Mouse (Mus musculus) midbrain, embryonic 14.5 days (tissue): Measurements from ENCODE around the gene Nedd1. TPM values are rescaled to one million over a fixed set of nuclear protein-coding genes. Genes with fewer than 3 reads are reported as not detected.
A peak's percentile ranks its signal among the peaks of the same experiment; 100 is the strongest.

Experiments used
- ATAC-seq: fragments of 200-750 bp; cut with Nextera tagmentation; 2 replicates; pipeline ENCODE4 v1.8.0; 2017; ENCODE audit warnings: moderate number of reproducible peaks, moderate library complexity; ENCODE audit not compliant: low FRiP score, low TSS enrichment
- DNase-seq: peaks from one replicate; pipeline ENCODE4 v3.0.0-alpha.2; 2015
- H3K27ac ChIP-seq: fragments of 300-500 bp; sonication (generic); replicated peaks from 2 replicates; pipeline ENCODE4 v1.5.1; 2014; ENCODE audit warnings: mild to moderate bottlenecking, low read depth, low read length, moderate library complexity
- H3K27me3 ChIP-seq: fragments of 300-500 bp; sonication (generic); 2 replicates; pipeline ENCODE4 v1.6.1; 2014; ENCODE audit warnings: low read length, control low read depth, mixed read lengths; ENCODE audit not compliant: control insufficient read depth, insufficient read depth
- H3K36me3 ChIP-seq: fragments of 300-500 bp; sonication (generic); 2 replicates; pipeline ENCODE4 v1.6.1; 2014; ENCODE audit warnings: low read length, control low read depth; ENCODE audit not compliant: control insufficient read depth, insufficient read depth
- H3K4me1 ChIP-seq: fragments of 300-500 bp; sonication (generic); 2 replicates; pipeline ENCODE4 v1.6.1; 2014; ENCODE audit warnings: mild to moderate bottlenecking, antibody characterized with exemption, low read length, control low read depth; ENCODE audit not compliant: control insufficient read depth, insufficient read depth
- H3K4me2 ChIP-seq: fragments of 300-500 bp; sonication (generic); 2 replicates; pipeline ENCODE4 v1.6.1; 2014; ENCODE audit warnings: mild to moderate bottlenecking, low read length, moderate library complexity
- H3K4me3 ChIP-seq: fragments of 300-500 bp; sonication (generic); replicated peaks from 2 replicates; pipeline ENCODE4 v1.5.1; 2014; ENCODE audit warnings: low read depth, low read length
- H3K9ac ChIP-seq: fragments of 300-500 bp; sonication (generic); replicated peaks from 2 replicates; pipeline ENCODE4 v1.6.1; 2014; ENCODE audit warnings: mild to moderate bottlenecking, low read length, moderate library complexity
- H3K9me3 ChIP-seq: fragments of 300-500 bp; sonication (generic); 2 replicates; pipeline ENCODE4 v1.6.1; 2016; ENCODE audit warnings: low read length, control low read depth, mixed read lengths; ENCODE audit not compliant: control insufficient read depth
- WGBS: fragments of 180-500 bp; shearing (Covaris S2); extraction: QIAGEN DNeasy Blood & Tissue Kit; methylation state at CpG from one replicate; pipeline ENCODE4 v1.1.7; 2014; 5-methylcytosine and 5-hydroxymethylcytosine counted together
- polyA plus RNA-seq: library from polyadenylated mRNA; unstranded; fragments of >200 nt; fragmentation: Nextera tagmentation; extraction: Ambion mirVana; gene quantifications from 2 replicates; pipeline ENCODE4 v1.2.1, GENCODE M21; 2014

Nedd1 gene
- polyA plus RNA-seq, 1 experiment from 2014 or later, result 21.2 TPM

DNA sequence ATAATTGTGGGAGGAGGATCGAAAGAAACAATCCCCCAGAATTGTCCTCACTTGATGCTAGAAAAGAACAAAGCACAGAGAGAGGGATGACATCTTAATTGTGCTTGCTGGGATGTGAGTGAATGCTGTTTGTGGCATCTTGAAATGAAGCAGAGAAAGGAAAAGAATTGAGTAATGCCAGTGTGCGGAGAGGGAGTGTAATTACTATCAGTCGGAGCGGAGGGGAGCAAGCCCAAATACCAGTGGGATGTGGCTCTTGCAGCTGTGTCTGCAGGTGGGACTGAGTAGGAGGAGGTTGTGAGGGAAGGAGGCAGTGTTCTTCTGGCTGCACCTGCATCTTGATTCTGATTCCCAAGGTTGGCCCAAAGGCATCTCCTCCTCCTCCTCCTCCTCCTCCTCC is 69.0 kb downstream of the Nedd1 start:
- WGBS, result 37% methylated on average over 4 of the region's 4 CpGs
- no peak overlapping the region for H3K27ac ChIP-seq
- no peak for ATAC-seq

GRCm38 (mm10) chr10:92652399-92652920 is 69.8 kb downstream of the Nedd1 start:
- no peaks in the 10 kb centered on the region for H3K27me3 ChIP-seq
- no peak overlapping the region for H3K4me3 ChIP-seq
- H3K4me1 ChIP-seq, result peaks cover 20% of the 10 kb centered on the region
- no peak overlapping the region for H3K9ac ChIP-seq
- no peaks in the 10 kb centered on the region for H3K36me3 ChIP-seq
- ATAC-seq (no peak), DNase-seq (peak; percentile 86)
- H3K9me3 ChIP-seq, result no peaks in the 10 kb centered on the region
- H3K27ac ChIP-seq, result no peak overlapping the region; the same call in 1 of the 2 replicates
- WGBS, result 13% methylated on average over 3 of the region's 3 CpGs
- no peak overlapping the region for H3K4me2 ChIP-seq

More for the DNA sequence above, 69.0 kb downstream of the Nedd1 start:
- no peaks in the 10 kb centered on the region for H3K27me3 ChIP-seq
- no peak overlapping the region for H3K4me3 ChIP-seq
- no peak overlapping the region for H3K9ac ChIP-seq
- no peaks in the 10 kb centered on the region for H3K36me3 ChIP-seq
- H3K4me1 ChIP-seq, result peaks cover 19% of the 10 kb centered on the region
- no peaks in the 10 kb centered on the region for H3K9me3 ChIP-seq
- DNase-seq, result no peak
- H3K4me2 ChIP-seq, result no peak overlapping the region

DNA sequence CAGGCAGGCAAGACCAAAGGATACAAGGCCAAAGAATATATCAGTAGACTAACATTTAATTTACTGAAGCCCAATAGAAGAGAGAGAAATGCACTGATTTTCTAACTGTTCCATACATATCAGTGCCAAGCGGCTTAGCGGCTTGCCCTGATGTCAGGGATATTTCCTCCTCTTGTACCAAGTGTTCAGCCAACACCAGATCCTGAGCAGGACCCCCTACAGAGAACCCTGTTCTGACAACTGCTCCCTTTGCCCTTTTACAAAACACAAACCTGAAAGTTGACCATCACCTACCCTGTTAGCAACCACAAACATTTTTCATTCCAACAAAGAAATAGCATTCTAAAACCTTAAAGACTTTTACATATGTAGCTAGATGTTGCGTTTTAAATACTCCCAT is 71.0 kb downstream of the Nedd1 start:
- H3K9ac ChIP-seq, result no peak overlapping the region
- 83% methylated on average over 3 of the region's 3 CpGs for WGBS
- H3K4me3 ChIP-seq, result no peak overlapping the region
- no peak overlapping the region for H3K4me2 ChIP-seq
- H3K27ac ChIP-seq, result no peak overlapping the region
- no peak for ATAC-seq
- no peaks in the 10 kb centered on the region for H3K36me3 ChIP-seq
- no peak for DNase-seq
- no peaks in the 10 kb centered on the region for H3K27me3 ChIP-seq
- H3K9me3 ChIP-seq, result no peaks in the 10 kb centered on the region
- peaks cover 20% of the 10 kb centered on the region for H3K4me1 ChIP-seq

GRCm38 (mm10) chr10:92649096-92649495 is 73.1 kb downstream of the Nedd1 start:
- Histone ChIP-seq H3K9me3 (no peaks in the 10 kb centered on the region), H3K4me1 (peaks cover 23% of the 10 kb centered on the region), H3K27ac (no peak overlapping the region), H3K27me3 (no peaks in the 10 kb centered on the region), H3K9ac (no peak overlapping the region), H3K36me3 (no peaks in the 10 kb centered on the region), H3K4me2 (no peak overlapping the region), H3K4me3 (no peak overlapping the region)
- ATAC-seq (no peak), DNase-seq (no peak)
- WGBS, result 44% methylated on average over 8 of the region's 8 CpGs

GRCm38 (mm10) chr10:92647691-92648090 is 74.5 kb downstream of the Nedd1 start:
- peaks cover 24% of the 10 kb centered on the region for H3K4me1 ChIP-seq
- DNase-seq, result no peak
- ATAC-seq, result no peak
- no peak overlapping the region for H3K4me3 ChIP-seq
- no peaks in the 10 kb centered on the region for H3K9me3 ChIP-seq
- H3K27ac ChIP-seq, result no peak overlapping the region
- no peak overlapping the region for H3K4me2 ChIP-seq
- 90% methylated on average over 2 of the region's 2 CpGs for whole genome bisulfite sequencing
- H3K36me3 ChIP-seq, result no peaks in the 10 kb centered on the region
- no peaks in the 10 kb centered on the region for H3K27me3 ChIP-seq
- H3K9ac ChIP-seq, result no peak overlapping the region

DNA sequence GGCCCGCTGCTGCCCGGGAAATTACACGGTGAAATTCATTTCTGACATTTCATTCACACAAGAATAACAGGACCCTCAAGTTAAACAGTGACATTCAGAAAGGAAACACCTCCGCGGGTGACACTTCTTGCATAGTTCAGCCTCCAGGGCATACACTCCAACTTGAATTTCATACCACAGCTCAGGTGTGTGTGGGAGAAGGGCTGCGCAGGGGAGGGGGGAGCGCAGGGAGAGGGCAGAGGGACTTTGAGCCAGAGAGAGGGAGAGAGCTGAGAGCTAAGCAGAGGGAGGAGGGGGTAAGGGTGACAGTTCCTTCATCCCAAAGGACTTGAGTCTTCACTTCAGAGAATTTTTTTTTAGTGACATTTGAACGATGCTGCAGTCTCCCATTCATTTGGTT is 78.2 kb downstream of the Nedd1 start:
- DNase-seq, result no peak
- Histone ChIP-seq H3K9ac (no peak overlapping the region), H3K4me2 (no peak overlapping the region), H3K4me1 (peaks cover 10% of the 10 kb centered on the region; the same call in 1 of the 2 replicates), H3K27ac (no peak overlapping the region), H3K9me3 (no peaks in the 10 kb centered on the region), H3K36me3 (no peaks in the 10 kb centered on the region), H3K27me3 (no peaks in the 10 kb centered on the region), H3K4me3 (no peak overlapping the region)
- no peak for ATAC-seq
- WGBS, result 28% methylated on average over 8 of the region's 8 CpGs

DNA sequence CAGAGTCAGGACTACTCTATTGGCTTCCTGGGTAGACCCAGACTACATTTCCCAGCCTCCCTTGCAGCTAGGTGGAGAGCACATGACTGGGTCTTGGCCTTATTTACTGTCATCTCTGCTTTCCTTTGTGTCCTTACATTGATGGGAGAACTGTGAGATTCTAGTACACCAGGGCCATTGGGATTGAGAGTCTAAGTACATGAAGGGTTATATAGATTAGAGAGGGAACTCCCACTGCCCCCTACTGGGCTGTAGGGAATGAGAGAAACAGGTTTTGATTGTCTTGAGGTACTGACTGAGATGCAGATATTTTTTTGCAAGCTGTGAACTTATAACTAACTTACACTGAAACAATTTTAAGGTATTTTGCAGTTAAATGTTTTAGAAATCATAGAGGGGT is 81.2 kb downstream of the Nedd1 start:
- no peak overlapping the region for H3K4me2 ChIP-seq
- no peak for ATAC-seq
- H3K4me3 ChIP-seq, result no peak overlapping the region
- H3K4me1 ChIP-seq, result peaks cover 5% of the 10 kb centered on the region; the same call in 1 of the 2 replicates
- H3K9me3 ChIP-seq, result peaks cover 14% of the 10 kb centered on the region; the same call in 1 of the 2 replicates
- no peak for DNase-seq
- H3K27ac ChIP-seq, result no peak overlapping the region
- no peaks in the 10 kb centered on the region for H3K36me3 ChIP-seq
- H3K27me3 ChIP-seq, result no peaks in the 10 kb centered on the region
- H3K9ac ChIP-seq, result no peak overlapping the region
